Mouse (Mus musculus) CH12F3 (cell line): Measurements from ENCODE around the gene Unc13a.

Experiments
- in situ Hi-C: fragments of 300-500 bp; cut with MboI; formaldehyde crosslinking; loops from 2 replicates; pipeline ENCODE4 v1.14.3; 2020; ENCODE audit warnings: low sequenced_read_pairs

Unc13a gene

GRCm38 (mm10) chr8:71627265-71628099 lies 44.1 kb downstream of the Unc13a start:
- in situ Hi-C loops, result no loop called here

- in situ Hi-C loops, result no loop called here
Observed at GRCm38 (mm10) chr8:71626753-71627152, 44.8 kb downstream of the Unc13a start.

- in situ Hi-C loops, result no loop called here
Observed at GRCm38 (mm10) chr8:71625088-71625487, 46.5 kb downstream of the Unc13a start.

- in situ Hi-C loops, result no loop called here
Observed at GRCm38 (mm10) chr8:71619786-71620185, 51.8 kb downstream of the Unc13a start.

GRCm38 (mm10) chr8:71613418-71613817 lies 58.1 kb downstream of the Unc13a start:
- in situ Hi-C loops, result no loop called here

GRCm38 (mm10) chr8:71612141-71612540 lies 59.4 kb downstream of the Unc13a start:
- in situ Hi-C loops, result no loop called here

- in situ Hi-C loops, result no loop called here
Observed at GRCm38 (mm10) chr8:71610822-71611651, 60.5 kb downstream of the Unc13a start, which contains the start of gene Colgalt1. TSS of gene Colgalt1 (plus strand) at chr8:71610998.

- in situ Hi-C loops, result no loop called here
Observed at GRCm38 (mm10) chr8:71604021-71604420, 67.5 kb downstream of the Unc13a start.

GRCm38 (mm10) chr8:71602666-71603334 lies 68.8 kb downstream of the Unc13a start:
- in situ Hi-C loops, result no loop called here

GRCm38 (mm10) chr8:71601939-71602665 lies 69.5 kb downstream of the Unc13a start:
- in situ Hi-C loops, result no loop called here

- in situ Hi-C loops, result no loop called here
Observed at GRCm38 (mm10) chr8:71598841-71599240, 72.7 kb downstream of the Unc13a start.

GRCm38 (mm10) chr8:71598375-71598774 lies 73.2 kb downstream of the Unc13a start:
- in situ Hi-C loops, result no loop called here

- in situ Hi-C loops, result no loop called here
Observed at GRCm38 (mm10) chr8:71597451-71597850, 74.1 kb downstream of the Unc13a start, which contains the start of gene Fam129c. TSS of gene Fam129c (plus strand) at chr8:71597648.

- in situ Hi-C loops, result no loop called here
Observed at GRCm38 (mm10) chr8:71596798-71597197, 74.8 kb downstream of the Unc13a start.

GRCm38 (mm10) chr8:71596384-71596783 lies 75.2 kb downstream of the Unc13a start:
- in situ Hi-C loops, result no loop called here

GRCm38 (mm10) chr8:71595862-71596261 lies 75.7 kb downstream of the Unc13a start:
- in situ Hi-C loops, result no loop called here

- in situ Hi-C loops, result no loop called here
Observed at GRCm38 (mm10) chr8:71594324-71594722, 77.2 kb downstream of the Unc13a start.

GRCm38 (mm10) chr8:71593556-71594323 lies 77.8 kb downstream of the Unc13a start:
- in situ Hi-C loops, result no loop called here

- in situ Hi-C loops, result no loop called here
Observed at GRCm38 (mm10) chr8:71592374-71593170, 79.0 kb downstream of the Unc13a start.
